Mouse (Mus musculus): Measurements from ENCODE around the gene Olfr952. TPM values are rescaled to one million over a fixed set of nuclear protein-coding genes. Genes with fewer than 3 reads are reported as not detected.

The Olfr952 gene
- not detected in 2 replicates for polyA plus RNA-seq (2015; fragmentation: Nextera tagmentation; extraction: Ambion mirVana)

- Histone ChIP-seq H3K36me3 (no peaks in the 10 kb centered on the region), H3K9ac (no peak within 1 kb of the TSS), H3K4me2 (no peak within 1 kb of the TSS), H3K27me3 (no peaks in the 10 kb centered on the region), H3K4me3 (replicated peaks) (no peak within 1 kb of the TSS), H3K4me1 (replicated peaks) (no peaks in the 10 kb centered on the region), H3K27ac (no peak within 1 kb of the TSS), H3K9me3 (replicated peaks) (no peaks in the 10 kb centered on the region)
- DNase-seq (no peak), ATAC-seq (ENCODE audit: low read depth) (no peak)
Measured at GRCm38 (mm10) chr9:39427048-39427447, at the start of gene Olfr952. Gene Olfr952 (minus strand): TSS chr9:39427148.

GRCm38 (mm10) chr9:39471844-39472243, 44.9 kb upstream of the Olfr952 start, which contains the start of gene Olfr955:
Gene Olfr955 (minus strand): TSS chr9:39471944.
- ATAC-seq (ENCODE audit: low read depth) = no peak
- Histone ChIP-seq H3K27ac (no peak within 1 kb of the TSS), H3K9me3 (replicated peaks) (no peaks in the 10 kb centered on the region), H3K4me1 (replicated peaks) (no peaks in the 10 kb centered on the region), H3K4me2 (no peak within 1 kb of the TSS), H3K36me3 (no peaks in the 10 kb centered on the region), H3K27me3 (no peaks in the 10 kb centered on the region), H3K9ac (no peak within 1 kb of the TSS), H3K4me3 (replicated peaks) (no peak within 1 kb of the TSS)
- no peak for DNase-seq
- WGBS (ENCODE audit: insufficient replicate concordance) = 27% methylated on average over 1 of the region's 1 CpGs

- Histone ChIP-seq H3K27me3 (no peaks in the 10 kb centered on the region), H3K4me1 (replicated peaks) (no peaks in the 10 kb centered on the region), H3K9me3 (replicated peaks) (no peaks in the 10 kb centered on the region), H3K4me3 (replicated peaks) (no peak within 1 kb of the TSS), H3K27ac (no peak within 1 kb of the TSS), H3K36me3 (no peaks in the 10 kb centered on the region), H3K9ac (no peak within 1 kb of the TSS), H3K4me2 (no peak within 1 kb of the TSS)
- DNase-seq (no peak), ATAC-seq (ENCODE audit: low read depth) (no peak)
- WGBS (ENCODE audit: insufficient replicate concordance) = 67% methylated on average over 6 of the region's 6 CpGs
Measured at GRCm38 (mm10) chr9:39456401-39456800, 29.5 kb upstream of the Olfr952 start, which contains the start of gene Olfr954. Gene Olfr954 (plus strand): TSS chr9:39456701.

GRCm38 (mm10) chr9:39387110-39387509, 39.8 kb downstream of the Olfr952 start, which contains the start of gene Olfr951:
Gene Olfr951 (plus strand): TSS chr9:39387410.
- Histone ChIP-seq H3K9me3 (replicated peaks) (no peaks in the 10 kb centered on the region), H3K27ac (no peak within 1 kb of the TSS), H3K9ac (no peak within 1 kb of the TSS), H3K4me1 (replicated peaks) (no peaks in the 10 kb centered on the region), H3K4me3 (replicated peaks) (no peak within 1 kb of the TSS), H3K36me3 (no peaks in the 10 kb centered on the region), H3K27me3 (no peaks in the 10 kb centered on the region), H3K4me2 (no peak within 1 kb of the TSS)
- DNase-seq = no peak
- ATAC-seq (ENCODE audit: low read depth) = no peak
- WGBS (ENCODE audit: insufficient replicate concordance) = 68% methylated on average over 2 of the region's 2 CpGs

Other genes starting within 250 kb of the Olfr952 start
- not detected in 2 replicates for gene Olfr944, start 225.2 kb downstream of the Olfr952 start, polyA plus RNA-seq (2015; fragmentation: Nextera tagmentation; extraction: Ambion mirVana)
- gene Olfr1537, start 177.2 kb downstream of the Olfr952 start, polyA plus RNA-seq (2015; fragmentation: Nextera tagmentation; extraction: Ambion mirVana) = not detected in 2 replicates
- gene Olfr945, start 150.3 kb downstream of the Olfr952 start, polyA plus RNA-seq (2015; fragmentation: Nextera tagmentation; extraction: Ambion mirVana) = not detected in 2 replicates
- not detected in 2 replicates for gene Olfr948, start 101.1 kb downstream of the Olfr952 start, polyA plus RNA-seq (2015; fragmentation: Nextera tagmentation; extraction: Ambion mirVana)
- not detected in 2 replicates for gene Olfr951, start 39.7 kb downstream of the Olfr952 start, polyA plus RNA-seq (2015; fragmentation: Nextera tagmentation; extraction: Ambion mirVana)
- not detected in 2 replicates for gene Olfr954, start 29.6 kb upstream of the Olfr952 start, polyA plus RNA-seq (2015; fragmentation: Nextera tagmentation; extraction: Ambion mirVana)
- gene Olfr955, start 44.8 kb upstream of the Olfr952 start, polyA plus RNA-seq (2015; fragmentation: Nextera tagmentation; extraction: Ambion mirVana) = not detected in 2 replicates
- gene Olfr44, start 66.8 kb upstream of the Olfr952 start, polyA plus RNA-seq (2015; fragmentation: Nextera tagmentation; extraction: Ambion mirVana) = not detected in 2 replicates
- not detected in 2 replicates for gene Olfr957, start 88.7 kb upstream of the Olfr952 start, polyA plus RNA-seq (2015; fragmentation: Nextera tagmentation; extraction: Ambion mirVana)
- gene Olfr958, start 126.9 kb upstream of the Olfr952 start, polyA plus RNA-seq (2015; fragmentation: Nextera tagmentation; extraction: Ambion mirVana) = not detected in 2 replicates
- gene Olfr959, start 148.4 kb upstream of the Olfr952 start, polyA plus RNA-seq (2015; fragmentation: Nextera tagmentation; extraction: Ambion mirVana) = not detected in 2 replicates
- 3.6 and 3.9 TPM in 2 replicates for gene AW551984, start 177.3 kb upstream of the Olfr952 start, polyA plus RNA-seq (2015; fragmentation: Nextera tagmentation; extraction: Ambion mirVana)
- not detected in 2 replicates for gene Olfr148, start 183.5 kb upstream of the Olfr952 start, polyA plus RNA-seq (2015; fragmentation: Nextera tagmentation; extraction: Ambion mirVana)
- not detected in 2 replicates for gene Olfr960, start 194.2 kb upstream of the Olfr952 start, polyA plus RNA-seq (2015; fragmentation: Nextera tagmentation; extraction: Ambion mirVana)
- gene Olfr961, start 217.9 kb upstream of the Olfr952 start, polyA plus RNA-seq (2015; fragmentation: Nextera tagmentation; extraction: Ambion mirVana) = not detected in 2 replicates
- not detected in 2 replicates for gene Olfr963, start 240.1 kb upstream of the Olfr952 start, polyA plus RNA-seq (2015; fragmentation: Nextera tagmentation; extraction: Ambion mirVana)

Data from liver, embryonic 13.5 days (tissue).